Mouse (Mus musculus) CH12.LX (cell line): ENCODE data around the gene Maml2. TPM values are rescaled to one million over a fixed set of nuclear protein-coding genes. Genes with fewer than 3 reads are reported as not detected.

ENCODE experiments used
- DNase-seq: peaks from one replicate; pipeline ENCODE4 v3.0.0-alpha.2; 2013; ENCODE audit errors: extremely low read depth
- H3K27ac ChIP-seq: 2 replicates; pipeline ENCODE4 v1.5.1; 2012; ENCODE audit warnings: low read depth, mild to moderate bottlenecking, control low read depth, moderate library complexity; ENCODE audit not compliant: insufficient read depth
- H3K27me3 ChIP-seq: replicated peaks from 2 replicates; pipeline ENCODE3; 2012; ENCODE audit warnings: inconsistent platforms
- H3K36me3 ChIP-seq, 2 experiments: replicated peaks in 1 of 2; 2 replicates each; pipeline versions ENCODE3 to v1.6.1; 2012; ENCODE audit warnings: inconsistent platforms in 1 of 2, low read length in 1 of 2, mild to moderate bottlenecking in 1 of 2, mixed read lengths in 1 of 2, moderate library complexity in 1 of 2; ENCODE audit not compliant: control insufficient read depth in 1 of 2, insufficient read depth in 1 of 2
- H3K4me1 ChIP-seq, 2 experiments: 2 replicates each; pipeline ENCODE4 v1.6.1; 2012; ENCODE audit warnings: inconsistent platforms in 1 of 2, moderate library complexity in 1 of 2; ENCODE audit not compliant: insufficient read depth in 2 of 2, control insufficient read depth in 1 of 2
- H3K4me2 ChIP-seq: 2 replicates; pipeline ENCODE4 v1.6.1; 2012; ENCODE audit warnings: low read depth, mild to moderate bottlenecking, control low read depth; ENCODE audit not compliant: poor library complexity, insufficient read depth, severe bottlenecking
- H3K4me3 ChIP-seq, 3 experiments: fragments of 150-350 bp in 1 of 3; sonication (generic) in 1 of 3; replicated peaks in 1 of 3; 2 replicates each; pipeline versions ENCODE3 to v1.5.1; 2011 to 2012; ENCODE audit warnings: low read depth in 2 of 3, low read length in 2 of 3, mild to moderate bottlenecking in 2 of 3, moderate library complexity in 2 of 3, control low read depth in 1 of 3, improper control_type of control experiment in 1 of 3, inconsistent platforms in 1 of 3, mixed read lengths in 1 of 3; ENCODE audit not compliant: poor library complexity in 1 of 3
- H3K79me2 ChIP-seq: replicated peaks from 2 replicates; pipeline ENCODE4 v1.6.1; 2012; ENCODE audit warnings: mild to moderate bottlenecking, moderate library complexity; ENCODE audit not compliant: control insufficient read depth, poor library complexity, insufficient read depth, severe bottlenecking; ENCODE audit errors: extremely low read depth
- H3K9ac ChIP-seq: 2 replicates; pipeline ENCODE4 v1.6.1; 2012; ENCODE audit warnings: low read depth, mild to moderate bottlenecking, control low read depth, moderate library complexity; ENCODE audit not compliant: insufficient read depth
- H3K9me3 ChIP-seq: replicated peaks from 2 replicates; pipeline ENCODE3; 2012; ENCODE audit warnings: low read length, inconsistent platforms, mixed read lengths
- BHLHE40 ChIP-seq: IDR thresholded peaks from 2 replicates; pipeline ENCODE4 v1.6.1; 2011; ENCODE audit warnings: mild to moderate bottlenecking, low read depth, low read length, improper control_type of control experiment
- CHD1 ChIP-seq: IDR thresholded peaks from 2 replicates; pipeline ENCODE4 v1.6.1; 2012; ENCODE audit warnings: low read depth, low read length, improper control_type of control experiment, inconsistent platforms
- E2F4 ChIP-seq: IDR thresholded peaks from 2 replicates; pipeline ENCODE4 v1.6.1; 2011; ENCODE audit warnings: low read depth, low read length, improper control_type of control experiment; ENCODE audit not compliant: insufficient replicate concordance
- ELF1 ChIP-seq: IDR thresholded peaks from 2 replicates; pipeline ENCODE4 v1.6.1; 2014; ENCODE audit warnings: low read depth, mild to moderate bottlenecking, inconsistent platforms, low read length, improper control_type of control experiment
- EP300 ChIP-seq: IDR thresholded peaks from 2 replicates; pipeline ENCODE4 v1.6.1; 2011; ENCODE audit warnings: low read length, improper control_type of control experiment
- ETS1 ChIP-seq: conservative IDR thresholded peaks from 2 replicates; pipeline ENCODE4 v1.6.1; 2012; ENCODE audit warnings: low read depth, mild to moderate bottlenecking, inconsistent platforms, low read length, improper control_type of control experiment, moderate library complexity
- HCFC1 ChIP-seq: IDR thresholded peaks from 2 replicates; pipeline ENCODE4 v1.6.1; 2012; ENCODE audit warnings: low read depth, mild to moderate bottlenecking, inconsistent platforms, low read length, improper control_type of control experiment
- JUN ChIP-seq: IDR thresholded peaks from 2 replicates; pipeline ENCODE4 v1.6.1; 2011; ENCODE audit warnings: low read depth, mild to moderate bottlenecking, low read length, improper control_type of control experiment, moderate library complexity; ENCODE audit not compliant: insufficient read depth
- JUND ChIP-seq: conservative IDR thresholded peaks from 2 replicates; pipeline ENCODE4 v1.6.1; 2011; ENCODE audit warnings: low read depth, low read length, improper control_type of control experiment
- KAT2A ChIP-seq: IDR thresholded peaks from 2 replicates; pipeline ENCODE4 v1.6.1; 2012; ENCODE audit warnings: low read length, improper control_type of control experiment, inconsistent platforms; ENCODE audit not compliant: insufficient replicate concordance
- MAZ ChIP-seq: IDR thresholded peaks from 2 replicates; pipeline ENCODE4 v1.6.1; 2012; ENCODE audit warnings: low read depth, mild to moderate bottlenecking, inconsistent platforms, low read length, improper control_type of control experiment, moderate library complexity
- MEF2A ChIP-seq: IDR thresholded peaks from 2 replicates; pipeline ENCODE4 v1.6.1; 2014; ENCODE audit warnings: low read depth, mild to moderate bottlenecking, inconsistent platforms, low read length, improper control_type of control experiment, borderline replicate concordance
- MYC ChIP-seq: IDR thresholded peaks from 2 replicates; pipeline ENCODE4 v1.6.1; 2011; ENCODE audit warnings: low read depth, mild to moderate bottlenecking, improper control_type of control experiment, low read length
- NRF1 ChIP-seq: IDR thresholded peaks from 2 replicates; pipeline ENCODE4 v1.6.1; 2014; ENCODE audit warnings: low read depth, mild to moderate bottlenecking, inconsistent platforms, low read length, improper control_type of control experiment, moderate library complexity
- PAX5 ChIP-seq: IDR thresholded peaks from 2 replicates; pipeline ENCODE4 v1.6.1; 2012; ENCODE audit warnings: low read length, inconsistent platforms, mixed read lengths
- POLR2A ChIP-seq: IDR thresholded peaks from 2 replicates; pipeline ENCODE4 v1.6.1; 2011; ENCODE audit warnings: low read depth, mild to moderate bottlenecking, improper control_type of control experiment, low read length
- RAD21 ChIP-seq: IDR thresholded peaks from 2 replicates; pipeline ENCODE4 v1.6.1; 2011; ENCODE audit warnings: low read depth, mild to moderate bottlenecking, low read length, improper control_type of control experiment, moderate library complexity
- SIN3A ChIP-seq: IDR thresholded peaks from 2 replicates; pipeline ENCODE4 v1.6.1; 2012; ENCODE audit warnings: low read length, improper control_type of control experiment, inconsistent platforms
- SMC3 ChIP-seq: IDR thresholded peaks from 2 replicates; pipeline ENCODE4 v1.6.1; 2011; ENCODE audit warnings: low read depth, low read length, improper control_type of control experiment
- TBP ChIP-seq: conservative IDR thresholded peaks from 2 replicates; pipeline ENCODE4 v1.6.1; 2011; ENCODE audit warnings: low read depth, low read length, improper control_type of control experiment
- TCF12 ChIP-seq: IDR thresholded peaks from 2 replicates; pipeline ENCODE4 v1.6.1; 2014; ENCODE audit warnings: low read depth, mild to moderate bottlenecking, inconsistent platforms, low read length, improper control_type of control experiment
- USF1 ChIP-seq: IDR thresholded peaks from 2 replicates; pipeline ENCODE4 v1.6.1; 2014; ENCODE audit warnings: low read depth, mild to moderate bottlenecking, inconsistent platforms, low read length, improper control_type of control experiment
- ZC3H11A ChIP-seq: IDR thresholded peaks from 2 replicates; pipeline ENCODE4 v1.6.1; 2012; ENCODE audit warnings: low read depth, mild to moderate bottlenecking, inconsistent platforms, low read length, improper control_type of control experiment
- ZKSCAN1 ChIP-seq: IDR thresholded peaks from 2 replicates; pipeline ENCODE4 v1.6.1; 2012; ENCODE audit warnings: low read depth, inconsistent platforms, low read length, improper control_type of control experiment, borderline replicate concordance
- ZNF384 ChIP-seq: IDR thresholded peaks from 2 replicates; pipeline ENCODE4 v1.6.1; 2012; ENCODE audit warnings: low read depth, low read length, improper control_type of control experiment, inconsistent platforms
- dilution Hi-C: fragments of 300-500 bp; cut with MboI; formaldehyde crosslinking; loops from 2 replicates; pipeline ENCODE4 v1.14.3; 2020; ENCODE audit warnings: low sequenced_read_pairs; ENCODE audit not compliant: extremely low pct_unique_long_range_greater_than_20kb, extremely low pct_ligation_motif_present
- in situ Hi-C: fragments of 300-500 bp; cut with MboI; formaldehyde crosslinking; loops from 3 replicates; pipeline ENCODE4 v1.14.3; 2019; ENCODE audit warnings: low sequenced_read_pairs, low pct_ligation_motif_present, low pct_unique_long_range_greater_than_20kb, mixed read lengths
- polyA plus RNA-seq: library from polyadenylated mRNA; unstranded; fragments of >175 nt; gene quantifications from 2 replicates; pipeline ENCODE4 v1.2.1, GENCODE M21; 2012; ENCODE audit warnings: low read depth; ENCODE audit not compliant: insufficient read length
- total RNA-seq, 2 experiments: library from RNA; depleted of rRNA; stranded (reverse); fragments of 300-350 nt in 1 of 2; fragments of >200 nt in 1 of 2; gene quantifications; 2 replicates each; pipeline ENCODE4 v1.2.3; 2012 to 2014

Gene Maml2
- total and polyA plus RNA-seq, 3 experiments: 5.9 to 9.1 (median 5.9) TPM

DNA sequence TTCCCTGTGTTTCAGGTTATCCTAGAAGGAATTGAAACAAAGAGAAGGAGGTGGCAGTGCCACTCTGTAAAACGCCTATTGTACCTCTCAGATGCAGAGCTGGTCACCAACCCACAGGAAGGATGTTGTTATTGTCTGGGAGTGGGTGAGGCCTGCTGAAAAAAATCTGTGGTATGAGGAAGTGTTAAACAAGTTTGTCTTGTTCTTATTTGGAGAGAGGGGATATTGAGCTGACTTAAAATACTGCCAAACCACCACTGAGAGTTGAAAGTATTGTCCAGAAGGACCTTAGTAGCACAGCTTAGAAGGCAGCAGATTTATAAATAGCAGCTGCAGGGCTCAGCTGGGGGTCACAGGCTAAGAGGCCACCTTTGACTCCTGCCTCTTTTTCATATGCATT, 25.9 kb downstream of the Maml2 start:
- no peaks in the 10 kb centered on the region for H3K27me3 ChIP-seq
- no peak for DNase-seq
- no peaks in the 10 kb centered on the region for H3K9me3 ChIP-seq
- dilution Hi-C loops: no loop called here
- H3K4me2 ChIP-seq: peak overlapping the region; percentile 32
- peak overlapping the region; percentile 15 for H3K27ac ChIP-seq
- H3K9ac ChIP-seq: no peak overlapping the region; the same call in 1 of the 2 replicates
- H3K36me3 ChIP-seq: no peaks in the 10 kb centered on the region
- H3K4me1 ChIP-seq: peaks cover 39 to 55% of the 10 kb centered on the region in 2 experiments
- in situ Hi-C loops: no loop called here
- peaks cover 13% of the 10 kb centered on the region for H3K79me2 ChIP-seq
- H3K4me3 ChIP-seq: no peak overlapping the region
- TF ChIP-seq JUND (no peak), PAX5 (no peak), ETS1 (no peak), MEF2A (peak; percentile 33; the same call in 1 of the 2 replicates), RAD21 (no peak), MYC (no peak), POLR2A (no peak), KAT2A (no peak), ZNF384 (peak; percentile 61), ELF1 (no peak), NRF1 (no peak), BHLHE40 (no peak), ZC3H11A (no peak), JUN (no peak), MAZ (no peak)

DNA sequence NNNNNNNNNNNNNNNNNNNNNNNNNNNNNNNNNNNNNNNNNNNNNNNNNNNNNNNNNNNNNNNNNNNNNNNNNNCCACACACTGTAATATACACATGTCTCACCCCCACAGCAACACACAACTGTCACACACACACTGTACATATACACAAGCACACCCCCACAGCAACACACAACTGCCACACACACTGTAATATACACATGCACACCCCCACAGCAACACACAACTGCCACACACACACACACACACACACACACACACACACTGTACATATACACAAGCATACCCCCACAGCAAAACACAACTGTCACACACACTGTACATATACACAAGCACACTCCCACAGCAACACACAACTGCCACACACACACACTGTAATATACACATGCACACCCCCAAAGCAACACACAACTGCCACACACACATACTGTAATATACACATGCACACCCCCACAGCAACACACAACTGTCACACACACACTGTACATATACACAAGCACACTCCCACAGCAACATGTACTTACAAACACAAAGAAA, 116.5 kb downstream of the Maml2 start:
- no peak for DNase-seq
- peaks cover 0 to 5% of the 10 kb centered on the region in 2 experiments; a peak in 1 of 4 replicates for H3K4me1 ChIP-seq
- no peaks in the 10 kb centered on the region; the same call in 1 of the 2 replicates for H3K79me2 ChIP-seq
- no peak overlapping the region for H3K4me2 ChIP-seq
- dilution Hi-C loops: no loop called here
- no peak overlapping the region for H3K4me3 ChIP-seq
- H3K27me3 ChIP-seq: no peaks in the 10 kb centered on the region
- no peak overlapping the region for H3K9ac ChIP-seq
- peaks cover 6 to 7% of the 10 kb centered on the region in 2 experiments for H3K36me3 ChIP-seq
- no peaks in the 10 kb centered on the region for H3K9me3 ChIP-seq
- in situ Hi-C loops: no loop called here
- no peak for TF ChIP-seq TBP
- no peak for TF ChIP-seq MAZ
- TF ChIP-seq SIN3A: no peak
- TF ChIP-seq BHLHE40: no peak
- no peak for TF ChIP-seq SMC3
- TF ChIP-seq USF1: no peak
- TF ChIP-seq ZNF384: no peak
- TF ChIP-seq E2F4: no peak
- no peak for TF ChIP-seq JUN
- TF ChIP-seq JUND: no peak
- no peak for TF ChIP-seq TCF12
- TF ChIP-seq MEF2A: no peak
- no peak for TF ChIP-seq ZKSCAN1
- TF ChIP-seq ETS1: no peak
- no peak for TF ChIP-seq HCFC1
- TF ChIP-seq NRF1: no peak
- no peak for TF ChIP-seq CHD1
- no peak for TF ChIP-seq EP300
- no peak overlapping the region for H3K27ac ChIP-seq
